Mouse (Mus musculus) testis, adult 2 months (tissue): ENCODE results near the gene Ost4. TPM values are rescaled to one million over a fixed set of nuclear protein-coding genes. Genes with fewer than 3 reads are reported as not detected.

Experiments
- H3K27ac ChIP-seq: fragments of 200-500 bp; 2 replicates; pipeline ENCODE4 v1.5.1; 2012; ENCODE audit warnings: low read depth, low read length; ENCODE audit not compliant: control insufficient read depth, insufficient read depth
- H3K27me3 ChIP-seq: fragments of 200-500 bp; 2 replicates; pipeline ENCODE4 v1.6.1; 2012; ENCODE audit warnings: mild to moderate bottlenecking, low read length, moderate library complexity; ENCODE audit not compliant: control insufficient read depth, insufficient read depth
- H3K36me3 ChIP-seq: fragments of 200-500 bp; 2 replicates; pipeline ENCODE4 v1.6.1; 2012; ENCODE audit warnings: mild to moderate bottlenecking, low read length; ENCODE audit not compliant: control insufficient read depth, insufficient read depth
- H3K4me1 ChIP-seq: fragments of 200-500 bp; 2 replicates; pipeline ENCODE4 v1.6.1; 2012; ENCODE audit warnings: low read length; ENCODE audit not compliant: control insufficient read depth, insufficient read depth
- H3K4me3 ChIP-seq: fragments of 200-500 bp; 2 replicates; pipeline ENCODE4 v1.5.1; 2012; ENCODE audit warnings: low read depth, mild to moderate bottlenecking, low read length, moderate library complexity, mixed read lengths; ENCODE audit not compliant: control insufficient read depth
- CTCF ChIP-seq: fragments of 200-500 bp; IDR thresholded peaks from 2 replicates; pipeline ENCODE4 v1.5.1; 2012; ENCODE audit warnings: low read depth, mild to moderate bottlenecking, inconsistent platforms, low read length, moderate library complexity; ENCODE audit not compliant: control insufficient read depth, insufficient read depth, insufficient replicate concordance
- POLR2A ChIP-seq: fragments of 200-500 bp; IDR thresholded peaks from 2 replicates; pipeline ENCODE4 v1.6.1; 2012; ENCODE audit warnings: low read depth, mild to moderate bottlenecking, inconsistent platforms, low read length, moderate library complexity; ENCODE audit not compliant: control insufficient read depth
- polyA plus RNA-seq: library from polyadenylated mRNA; depleted of rRNA; stranded (reverse); fragments of >200 nt; gene quantifications from 2 replicates; pipeline ENCODE4 v1.2.3, GENCODE M21; 2012

Gene Ost4
- polyA plus RNA-seq, 1 experiment = 184 TPM

DNA sequence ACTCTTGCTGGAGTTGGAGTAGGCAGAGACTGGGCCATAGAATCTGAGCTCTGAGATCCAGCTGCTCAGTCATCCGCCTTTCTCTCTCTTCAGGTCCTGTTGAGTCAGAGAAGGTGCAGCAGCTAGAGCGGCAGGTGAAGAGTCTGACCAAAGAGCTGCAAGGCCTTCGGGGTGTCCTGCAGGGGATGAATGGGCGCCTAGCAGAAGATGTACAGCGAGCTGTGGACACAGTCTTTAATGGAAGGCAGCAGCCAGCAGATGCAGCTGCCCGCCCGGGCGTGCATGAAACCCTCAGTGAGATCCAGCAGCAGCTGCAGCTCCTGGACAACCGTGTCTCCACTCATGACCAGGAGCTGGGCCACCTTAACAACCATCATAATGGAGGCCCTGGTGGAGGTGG, 9.3 kb upstream of the Ost4 start:
- Histone ChIP-seq H3K4me3 (no peak overlapping the region), H3K27me3 (no peaks in the 10 kb centered on the region), H3K27ac (no peak overlapping the region), H3K36me3 (no peaks in the 10 kb centered on the region), H3K4me1 (peaks cover 16% of the 10 kb centered on the region)
- no peak for TF ChIP-seq CTCF
- TF ChIP-seq POLR2A = no peak

GRCm38 (mm10) chr5:30915974-30916433, 8.4 kb upstream of the Ost4 start:
- Histone ChIP-seq H3K36me3 (no peaks in the 10 kb centered on the region), H3K4me1 (peaks cover 11% of the 10 kb centered on the region), H3K27ac (peak overlapping the region; percentile 9; the same call in 1 of the 2 replicates), H3K27me3 (no peaks in the 10 kb centered on the region), H3K4me3 (no peak overlapping the region)
- TF ChIP-seq POLR2A (no peak), CTCF (no peak)

DNA sequence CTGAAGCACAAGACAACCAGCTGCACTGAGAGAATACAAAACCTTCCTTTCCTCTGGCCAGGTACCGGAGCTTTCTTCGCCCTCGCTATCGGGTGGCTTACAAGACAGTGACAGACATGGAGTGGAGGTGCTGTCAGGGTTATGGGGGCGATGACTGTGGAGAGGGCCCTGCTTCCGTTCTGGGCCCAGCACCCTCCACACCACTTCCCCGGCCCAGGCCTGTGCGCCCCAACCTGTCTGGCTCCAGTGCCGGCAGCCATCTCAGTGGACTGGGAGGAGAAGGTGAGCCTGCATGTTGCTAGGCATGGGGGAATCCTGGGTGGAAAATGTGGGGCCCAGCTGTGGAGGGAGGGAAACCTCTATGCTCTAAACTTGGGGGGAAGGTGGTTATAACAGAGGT, 7.9 kb upstream of the Ost4 start:
- Histone ChIP-seq H3K27me3 (no peaks in the 10 kb centered on the region), H3K4me1 (peaks cover 5% of the 10 kb centered on the region; the same call in 1 of the 2 replicates), H3K27ac (no peak overlapping the region; the same call in 1 of the 2 replicates), H3K36me3 (no peaks in the 10 kb centered on the region), H3K4me3 (no peak overlapping the region)
- no peak for TF ChIP-seq POLR2A
- no peak for TF ChIP-seq CTCF

DNA sequence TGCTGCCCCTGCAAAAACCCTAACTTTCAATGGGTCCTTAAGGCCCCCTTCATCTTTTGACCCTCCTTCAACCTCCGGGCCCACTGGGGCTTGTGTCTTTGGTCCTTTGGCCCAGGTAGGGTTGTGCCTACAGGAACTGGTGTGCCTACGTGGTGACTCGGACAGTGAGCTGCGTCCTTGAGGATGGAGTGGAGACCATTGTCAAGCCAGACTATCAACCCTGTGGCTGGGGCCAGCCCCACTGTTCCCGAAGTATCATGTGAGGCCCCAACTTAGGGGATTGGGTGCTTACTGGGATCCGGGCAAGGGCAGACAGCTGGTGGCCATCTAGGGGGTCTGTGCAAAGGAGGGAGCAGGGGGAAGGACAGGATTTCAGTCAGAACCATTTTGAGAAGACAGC, 7.3 kb upstream of the Ost4 start:
- Histone ChIP-seq H3K27ac (no peak overlapping the region), H3K4me3 (no peak overlapping the region), H3K27me3 (no peaks in the 10 kb centered on the region), H3K4me1 (peaks cover 2% of the 10 kb centered on the region; the same call in 1 of the 2 replicates), H3K36me3 (no peaks in the 10 kb centered on the region)
- TF ChIP-seq CTCF (no peak), POLR2A (no peak)

DNA sequence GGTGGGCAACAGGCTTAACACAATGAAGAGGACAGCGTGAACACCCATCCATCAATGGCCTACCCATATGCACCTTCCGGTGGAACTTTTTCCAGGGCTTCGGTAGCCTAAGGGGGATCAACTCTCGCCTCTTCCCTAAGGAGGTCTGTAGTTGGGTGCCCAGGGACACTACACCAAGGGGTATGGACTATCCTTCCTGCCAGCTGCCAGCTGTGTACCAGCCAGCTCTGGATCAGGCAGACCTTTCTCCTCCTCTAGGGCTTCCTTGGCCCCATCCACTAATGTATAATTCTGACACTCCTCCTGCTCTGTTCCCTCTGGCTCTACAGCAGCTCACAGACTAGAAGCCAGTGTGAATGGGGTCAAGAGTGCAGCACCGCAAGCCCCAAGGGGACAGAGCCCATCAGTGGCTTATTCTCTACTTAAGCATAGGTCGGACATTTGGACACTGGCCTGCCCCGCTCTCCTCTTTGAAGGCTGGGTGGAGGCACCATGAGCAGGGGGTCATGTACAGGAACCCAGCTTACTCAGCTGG, 6.6 kb upstream of the Ost4 start:
- Histone ChIP-seq H3K4me3 (peak overlapping the region; percentile 34; the same call in 1 of the 2 replicates), H3K27ac (no peak overlapping the region), H3K27me3 (no peaks in the 10 kb centered on the region), H3K36me3 (no peaks in the 10 kb centered on the region), H3K4me1 (peaks cover 2% of the 10 kb centered on the region; the same call in 1 of the 2 replicates)
- no peak for TF ChIP-seq POLR2A
- no peak for TF ChIP-seq CTCF

GRCm38 (mm10) chr5:30913060-30913841, 5.7 kb upstream of the Ost4 start, which contains the start of gene Emilin1:
Gene Emilin1, plus strand, starts transcription at chr5:30913402.
- Histone ChIP-seq H3K27me3 (no peaks in the 10 kb centered on the region), H3K36me3 (no peaks in the 10 kb centered on the region), H3K4me3 (peak within 1 kb of the TSS; percentile 34), H3K27ac (peak within 1 kb of the TSS; percentile 39; the same call in 1 of the 2 replicates), H3K4me1 (peaks cover 8% of the 10 kb centered on the region)
- no peak for TF ChIP-seq CTCF
- TF ChIP-seq POLR2A = no peak

DNA sequence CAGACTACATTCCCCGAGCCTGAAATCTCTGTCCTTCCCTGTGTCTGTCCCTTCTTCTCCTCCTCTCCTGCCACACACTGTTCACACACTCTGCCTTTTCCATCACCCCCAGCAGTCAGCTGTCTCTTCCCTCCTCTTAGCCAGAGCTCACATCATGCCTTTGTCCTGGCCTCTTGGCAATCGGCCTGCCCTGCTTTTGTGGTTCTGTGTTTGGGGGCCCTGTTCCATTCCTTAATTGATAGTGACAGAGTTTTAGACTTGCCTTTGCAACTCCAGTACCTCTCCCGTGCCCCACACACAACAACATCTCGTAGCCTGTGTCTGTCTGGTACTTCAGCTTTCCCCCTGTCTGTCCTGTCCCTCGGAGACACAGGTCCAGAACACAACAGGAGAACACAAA, 4.6 kb upstream of the Ost4 start:
- no peaks in the 10 kb centered on the region for H3K27me3 ChIP-seq
- H3K27ac ChIP-seq = no peak overlapping the region; the same call in 1 of the 2 replicates
- no peak overlapping the region for H3K4me3 ChIP-seq
- H3K4me1 ChIP-seq = peaks cover 13% of the 10 kb centered on the region
- no peak for TF ChIP-seq CTCF
- TF ChIP-seq POLR2A = no peak
- no peaks in the 10 kb centered on the region for H3K36me3 ChIP-seq

DNA sequence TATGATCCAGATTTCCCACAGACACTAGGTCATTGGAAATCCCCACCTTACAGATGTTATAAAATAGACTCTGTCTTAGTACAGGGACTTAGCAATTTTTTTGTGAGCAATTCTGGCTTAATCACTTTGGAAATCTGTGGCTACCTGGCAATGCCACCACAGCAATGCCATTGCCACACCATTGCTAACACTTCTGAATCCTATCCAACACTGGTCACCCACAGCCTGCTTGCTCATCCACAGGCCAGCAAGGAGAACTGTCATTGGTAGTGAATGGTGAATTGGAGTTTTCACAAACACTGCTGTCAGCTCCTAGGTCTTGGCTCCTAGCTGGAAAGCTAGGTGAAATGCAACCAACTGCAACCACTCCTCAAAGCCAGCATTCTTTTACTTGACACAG, 2.9 kb upstream of the Ost4 start:
- Histone ChIP-seq H3K27ac (no peak overlapping the region), H3K4me1 (peaks cover 13% of the 10 kb centered on the region)

More for the DNA sequence above, 2.9 kb upstream of the Ost4 start:
- Histone ChIP-seq H3K36me3 (no peaks in the 10 kb centered on the region), H3K4me3 (peak overlapping the region; percentile 70; the same call in 1 of the 2 replicates), H3K27me3 (no peaks in the 10 kb centered on the region)
- no peak for TF ChIP-seq CTCF
- no peak for TF ChIP-seq POLR2A
